Mouse (Mus musculus): ENCODE measurements around the gene Polr2j.

DNA sequence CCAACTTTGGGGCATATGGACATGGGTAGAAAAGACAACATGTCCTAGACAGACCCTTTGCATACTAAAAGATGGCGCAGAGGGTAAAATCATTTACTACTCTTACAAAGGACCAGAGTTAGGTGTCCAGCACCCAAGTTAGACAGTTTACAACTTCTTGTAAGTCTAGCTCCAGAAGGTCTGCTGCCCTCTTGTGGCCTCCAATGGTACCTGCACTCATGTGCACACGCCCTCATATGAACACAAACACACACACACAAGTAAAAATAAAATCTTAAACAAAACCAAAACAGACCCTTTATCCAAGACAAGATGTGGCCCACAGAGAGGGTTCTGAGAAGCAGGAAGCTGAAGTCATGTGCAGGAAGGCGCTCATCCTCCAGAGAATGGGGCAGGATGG lies 51.6 kb downstream of the Polr2j start:
- TF ChIP-seq GATA1 (IDR thresholded peaks at IDR 0.05; ENCODE audit: low read length) (no peak), TAL1 (IDR thresholded peaks at IDR 0.05; ENCODE audit: low read length) (no peak)
